Mouse (Mus musculus): ENCODE data around the gene Fcmr.

DNA sequence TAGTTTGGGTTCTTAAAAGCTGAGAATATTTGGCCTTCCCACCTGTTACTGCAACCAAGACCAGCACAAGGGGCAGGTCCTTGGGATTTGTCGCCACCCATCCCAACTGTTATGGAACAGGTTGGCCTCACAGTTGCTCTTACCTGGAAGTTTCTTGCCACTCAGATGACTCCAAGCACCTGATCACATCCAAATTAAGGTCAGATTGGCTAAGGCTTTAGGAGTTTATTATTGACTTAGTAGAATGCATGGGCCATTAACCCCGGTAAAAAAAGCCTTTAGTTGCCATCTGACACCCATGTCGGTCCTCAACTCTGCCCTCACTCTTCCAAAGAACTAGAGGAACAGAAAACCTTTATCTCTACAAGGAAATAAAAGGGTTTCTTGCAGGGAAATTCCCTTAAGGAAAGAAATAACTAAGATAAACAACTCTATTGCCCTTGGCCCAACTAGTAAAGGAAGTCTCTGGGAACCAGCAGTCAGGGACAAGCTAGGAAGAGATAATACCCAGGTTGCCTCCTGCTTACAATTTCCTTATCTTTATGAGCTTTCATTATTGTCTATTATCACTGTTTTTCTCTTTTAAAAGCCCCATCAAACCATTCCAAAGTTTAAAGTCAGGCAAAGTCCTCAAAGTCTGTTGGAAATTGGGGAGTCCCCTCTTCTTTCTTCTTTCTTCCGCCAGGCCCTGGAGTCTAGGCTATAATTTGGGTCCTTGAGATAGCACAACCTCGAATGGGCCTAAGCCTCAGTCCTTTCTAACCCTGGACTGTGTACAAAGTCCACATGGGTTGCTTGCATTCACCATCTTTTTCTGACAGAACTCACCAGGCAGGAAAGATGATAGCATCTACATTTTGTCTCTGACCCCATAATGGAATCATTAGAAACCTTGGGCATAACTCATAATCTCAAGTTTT, 33.0 kb upstream of the Fcmr start:
- TF ChIP-seq POLR2A (IDR thresholded peaks at IDR 0.05; ENCODE audit: borderline replicate concordance, extremely low read depth, low read depth, low read length) (no peak), CTCF (IDR thresholded peaks at IDR 0.05; ENCODE audit: insufficient read depth, low read length) (no peak)

Data from lung, adult 2 months (tissue).